Mouse (Mus musculus): ENCODE results near the gene Ppp1r13b.
A peak's percentile ranks its signal among the peaks of the same experiment; 100 is the strongest.

Ppp1r13b gene

GRCm38 (mm10) chr12:111920046-111920445 is 12.1 kb upstream of the Ppp1r13b start:
- DNase-seq (ENCODE audit: extremely low read depth, low read depth) = no peak

GRCm38 (mm10) chr12:111916514-111917217 is 8.8 kb upstream of the Ppp1r13b start:
- DNase-seq (ENCODE audit: extremely low read depth, low read depth) = no peak

- DNase-seq (ENCODE audit: extremely low read depth, low read depth) = no peak
Measured at GRCm38 (mm10) chr12:111915781-111916180, 7.9 kb upstream of the Ppp1r13b start.

GRCm38 (mm10) chr12:111914031-111914430 is 6.1 kb upstream of the Ppp1r13b start:
- no peak for DNase-seq (ENCODE audit: extremely low read depth, low read depth)

- DNase-seq (ENCODE audit: extremely low read depth, low read depth) = no peak
Measured at GRCm38 (mm10) chr12:111912802-111913201, 4.9 kb upstream of the Ppp1r13b start.

GRCm38 (mm10) chr12:111911796-111912195 is 3.9 kb upstream of the Ppp1r13b start:
- no peak for DNase-seq (ENCODE audit: extremely low read depth, low read depth)

- DNase-seq (ENCODE audit: extremely low read depth, low read depth) = no peak
Measured at GRCm38 (mm10) chr12:111911171-111911760, 3.4 kb upstream of the Ppp1r13b start.

- DNase-seq (ENCODE audit: extremely low read depth, low read depth) = no peak
Measured at GRCm38 (mm10) chr12:111908997-111909550, 1.2 kb upstream of the Ppp1r13b start.

- no peak for DNase-seq (ENCODE audit: extremely low read depth, low read depth)
Measured at GRCm38 (mm10) chr12:111907421-111907891, 454 bp downstream of the Ppp1r13b start.

GRCm38 (mm10) chr12:111906309-111906875 is 1.5 kb downstream of the Ppp1r13b start:
- DNase-seq (ENCODE audit: extremely low read depth, low read depth) = no peak

GRCm38 (mm10) chr12:111902488-111902887 is 5.4 kb downstream of the Ppp1r13b start:
- DNase-seq (ENCODE audit: extremely low read depth, low read depth) = no peak

- DNase-seq (ENCODE audit: extremely low read depth, low read depth) = peak; percentile 57
Measured at GRCm38 (mm10) chr12:111901105-111901875, 6.6 kb downstream of the Ppp1r13b start.

- no peak for DNase-seq (ENCODE audit: extremely low read depth, low read depth)
Measured at GRCm38 (mm10) chr12:111899646-111900045, 8.3 kb downstream of the Ppp1r13b start.

GRCm38 (mm10) chr12:111898686-111899085 is 9.2 kb downstream of the Ppp1r13b start:
- DNase-seq (ENCODE audit: extremely low read depth, low read depth) = no peak

- peak; percentile 80 for DNase-seq (ENCODE audit: extremely low read depth, low read depth)
Measured at GRCm38 (mm10) chr12:111896908-111897661, 10.8 kb downstream of the Ppp1r13b start.

GRCm38 (mm10) chr12:111894082-111894481 is 13.8 kb downstream of the Ppp1r13b start:
- no peak for DNase-seq (ENCODE audit: extremely low read depth, low read depth)

- DNase-seq (ENCODE audit: extremely low read depth, low read depth) = no peak
Measured at GRCm38 (mm10) chr12:111892981-111893380, 14.9 kb downstream of the Ppp1r13b start.

- no peak for DNase-seq (ENCODE audit: extremely low read depth, low read depth)
Measured at GRCm38 (mm10) chr12:111891800-111892199, 16.1 kb downstream of the Ppp1r13b start.

- no peak for DNase-seq (ENCODE audit: extremely low read depth, low read depth)
Measured at GRCm38 (mm10) chr12:111889251-111889650, 18.7 kb downstream of the Ppp1r13b start.

GRCm38 (mm10) chr12:111888303-111888864 is 19.5 kb downstream of the Ppp1r13b start:
- DNase-seq (ENCODE audit: extremely low read depth, low read depth) = no peak

All from MEL-GATA-1-ER (cell line).